Mouse (Mus musculus) liver, embryonic 11.5 days (tissue): ENCODE measurements around the gene Ltbp4. TPM values are rescaled to one million over a fixed set of nuclear protein-coding genes. Genes with fewer than 3 reads are reported as not detected.

ENCODE experiments used
- ATAC-seq: fragments of 200-750 bp; cut with Nextera tagmentation; replicated peaks from 2 replicates; pipeline ENCODE4 v1.8.0; 2017; ENCODE audit warnings: moderate number of reproducible peaks, mild to moderate bottlenecking, moderate TSS enrichment, moderate library complexity; ENCODE audit not compliant: low FRiP score
- DNase-seq: peaks from one replicate; pipeline ENCODE4 v3.0.0-alpha.2; 2017; ENCODE audit warnings: low spot score
- H3K27ac ChIP-seq: fragments of 300-500 bp; sonication (generic); 2 replicates; pipeline ENCODE4 v1.5.1; 2014; ENCODE audit warnings: mild to moderate bottlenecking, low read depth, low read length, control low read depth
- H3K27me3 ChIP-seq: fragments of 300-500 bp; sonication (generic); replicated peaks from 2 replicates; pipeline ENCODE4 v1.6.1; 2014; ENCODE audit warnings: low read length, mixed read lengths; ENCODE audit not compliant: control insufficient read depth, insufficient read depth
- H3K36me3 ChIP-seq: fragments of 300-500 bp; sonication (generic); 2 replicates; pipeline ENCODE4 v1.6.1; 2014; ENCODE audit warnings: mild to moderate bottlenecking, low read length, moderate library complexity, mixed read lengths; ENCODE audit not compliant: control insufficient read depth, insufficient read depth
- H3K4me1 ChIP-seq: fragments of 300-500 bp; sonication (generic); replicated peaks from 2 replicates; pipeline ENCODE4 v1.6.1; 2014; ENCODE audit warnings: low read length, mixed read lengths; ENCODE audit not compliant: control insufficient read depth, insufficient read depth
- H3K4me2 ChIP-seq: fragments of 300-500 bp; sonication (generic); 2 replicates; pipeline ENCODE4 v1.6.1; 2014; ENCODE audit warnings: mild to moderate bottlenecking, control low read depth, moderate library complexity
- H3K4me3 ChIP-seq: fragments of 300-500 bp; sonication (generic); 2 replicates; pipeline ENCODE4 v1.5.1; 2014; ENCODE audit warnings: low read depth, low read length, control low read depth
- H3K9ac ChIP-seq: fragments of 300-500 bp; sonication (generic); 2 replicates; pipeline ENCODE4 v1.6.1; 2014; ENCODE audit warnings: low read depth, low read length, control low read depth
- H3K9me3 ChIP-seq: fragments of 300-500 bp; sonication (generic); 2 replicates; pipeline ENCODE4 v1.6.1; 2016; ENCODE audit warnings: low read length, inconsistent platforms, mixed read lengths; ENCODE audit not compliant: control insufficient read depth
- WGBS: fragments of 180-500 bp; shearing (Covaris S2); extraction: QIAGEN DNeasy Blood & Tissue Kit; methylation state at CpG from one replicate; pipeline ENCODE4 v1.1.7; 2014; 5-methylcytosine and 5-hydroxymethylcytosine counted together
- polyA plus RNA-seq: library from polyadenylated mRNA; unstranded; fragments of >200 nt; fragmentation: Nextera tagmentation; extraction: Ambion mirVana; gene quantifications from 2 replicates; pipeline ENCODE4 v1.2.1, GENCODE M21; 2014

Ltbp4 gene
- polyA plus RNA-seq, 1 experiment from 2014 or later = 10.2 TPM

- 69% methylated on average over 2 of the region's 2 CpGs for WGBS
- DNase-seq = no peak
- no peak for ATAC-seq
- no peak overlapping the region for H3K4me3 ChIP-seq
- no peak overlapping the region for H3K27ac ChIP-seq
- peaks cover 14% of the 10 kb centered on the region for H3K27me3 ChIP-seq
- H3K9me3 ChIP-seq = 0 out of 2 replicates have a peak, but pooled peaks cover 2% of the 10 kb centered on the region
- peaks cover 32% of the 10 kb centered on the region for H3K4me1 ChIP-seq
- no peak overlapping the region for H3K4me2 ChIP-seq
- H3K36me3 ChIP-seq = no peaks in the 10 kb centered on the region
- no peak overlapping the region for H3K9ac ChIP-seq
Measured at GRCm38 (mm10) chr7:27359162-27359561, 21.7 kb upstream of the Ltbp4 start.

DNA sequence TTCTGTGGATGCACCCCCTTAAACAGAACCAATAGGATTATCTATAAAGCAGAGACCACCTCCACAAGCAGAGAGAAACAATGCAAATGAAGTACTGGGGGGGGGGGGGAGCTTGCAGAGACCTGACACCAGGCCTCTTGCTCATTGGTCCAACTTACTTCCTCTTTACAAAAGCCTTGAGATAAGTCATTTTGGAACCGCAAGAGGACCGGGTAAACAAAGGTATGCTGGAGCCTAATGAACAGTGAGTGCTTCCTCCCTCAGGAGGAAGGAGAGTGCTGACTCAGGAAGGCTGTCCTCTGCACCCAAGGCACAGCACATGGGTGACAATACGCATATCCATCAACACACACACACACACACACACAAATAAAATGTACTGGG is 20.1 kb upstream of the Ltbp4 start:
- Histone ChIP-seq H3K27me3 (no peaks in the 10 kb centered on the region), H3K9me3 (0 out of 2 replicates have a peak, but pooled peaks cover 2% of the 10 kb centered on the region), H3K4me2 (peak overlapping the region; percentile 69), H3K4me3 (peak overlapping the region; percentile 73), H3K27ac (peak overlapping the region; percentile 82), H3K36me3 (no peaks in the 10 kb centered on the region), H3K4me1 (peaks cover 34% of the 10 kb centered on the region), H3K9ac (peak overlapping the region; percentile 57)
- WGBS = 15% methylated on average over 3 of the region's 3 CpGs
- ATAC-seq (no peak), DNase-seq (no peak)

DNA sequence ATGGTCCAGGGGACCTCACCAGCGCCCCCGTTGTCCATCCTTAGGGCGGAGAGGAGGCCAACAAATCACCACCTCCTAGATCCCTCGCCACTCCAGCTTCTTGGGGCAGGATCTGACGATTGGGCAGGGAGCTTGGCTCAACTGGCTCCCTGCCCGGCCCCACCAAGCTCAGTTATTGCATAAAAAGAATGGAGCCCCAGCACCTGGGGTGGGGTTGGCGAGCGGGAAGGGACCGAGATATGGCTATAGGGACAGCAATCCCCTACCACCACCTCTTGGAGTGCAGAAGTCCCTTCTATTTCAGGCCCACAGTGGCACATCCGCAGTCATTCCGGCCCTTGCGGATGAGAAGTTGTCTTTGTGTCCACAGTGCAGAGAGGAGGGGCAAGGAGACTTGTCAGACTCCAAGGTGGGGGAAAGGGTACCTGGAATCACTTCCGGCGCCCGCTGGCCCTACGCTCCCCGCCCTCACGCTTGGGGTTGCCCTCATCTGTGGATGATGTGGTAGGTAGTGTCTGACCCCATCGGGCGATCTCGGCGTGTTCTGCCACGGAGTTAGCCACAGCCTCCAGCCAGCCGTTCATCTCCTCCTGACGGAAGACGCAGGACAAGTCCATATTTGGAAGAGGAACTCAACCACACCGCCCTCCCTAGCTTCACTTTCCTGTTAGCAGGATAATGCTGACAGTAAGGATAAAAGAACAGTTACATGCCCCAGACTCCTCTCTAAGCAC is 19.5 kb upstream of the Ltbp4 start, which contains the start of gene Gm20479:
TSS of gene Gm20479 (minus strand) at position 559 of the 734 bp plus-strand sequence.
- H3K4me1 ChIP-seq = peaks cover 33% of the 10 kb centered on the region
- DNase-seq (peak; percentile 74), ATAC-seq (no peak)
- H3K9ac ChIP-seq = peak within 1 kb of the TSS; percentile 57
- H3K36me3 ChIP-seq = no peaks in the 10 kb centered on the region
- 0 out of 2 replicates have a peak, but pooled peaks cover 2% of the 10 kb centered on the region for H3K9me3 ChIP-seq
- H3K27ac ChIP-seq = peak within 1 kb of the TSS; percentile 82
- H3K4me3 ChIP-seq = peak within 1 kb of the TSS; percentile 73
- WGBS = 3% methylated on average over 27 of the region's 27 CpGs
- H3K27me3 ChIP-seq = no peaks in the 10 kb centered on the region
- peak within 1 kb of the TSS; percentile 69 for H3K4me2 ChIP-seq

- Histone ChIP-seq H3K9ac (peak overlapping the region; percentile 57), H3K4me1 (peaks cover 28% of the 10 kb centered on the region), H3K4me2 (peak overlapping the region; percentile 69), H3K36me3 (peaks cover 4% of the 10 kb centered on the region), H3K27ac (peak overlapping the region; percentile 82; the same call in 1 of the 2 replicates), H3K27me3 (no peaks in the 10 kb centered on the region), H3K9me3 (0 out of 2 replicates have a peak, but pooled peaks cover 2% of the 10 kb centered on the region), H3K4me3 (peak overlapping the region; percentile 73)
- ATAC-seq (peak; percentile 34), DNase-seq (no peak)
- WGBS = 2% methylated on average over 16 of the region's 16 CpGs
Measured at GRCm38 (mm10) chr7:27356248-27356647, 18.8 kb upstream of the Ltbp4 start.

GRCm38 (mm10) chr7:27355745-27356240 is 18.3 kb upstream of the Ltbp4 start, which contains the start of gene Shkbp1:
Shkbp1 (minus strand) TSS chr7:27356019.
- Histone ChIP-seq H3K36me3 (peaks cover 4% of the 10 kb centered on the region), H3K27me3 (no peaks in the 10 kb centered on the region), H3K4me2 (peak within 1 kb of the TSS; percentile 69), H3K4me3 (peak within 1 kb of the TSS; percentile 73), H3K4me1 (peaks cover 24% of the 10 kb centered on the region), H3K9me3 (0 out of 2 replicates have a peak, but pooled peaks cover 2% of the 10 kb centered on the region), H3K9ac (peak within 1 kb of the TSS; percentile 57), H3K27ac (peak within 1 kb of the TSS; percentile 82)
- peak; percentile 88 for DNase-seq
- under 1% methylated on average over 34 of the region's 34 CpGs for WGBS
- ATAC-seq = peak; percentile 90

DNA sequence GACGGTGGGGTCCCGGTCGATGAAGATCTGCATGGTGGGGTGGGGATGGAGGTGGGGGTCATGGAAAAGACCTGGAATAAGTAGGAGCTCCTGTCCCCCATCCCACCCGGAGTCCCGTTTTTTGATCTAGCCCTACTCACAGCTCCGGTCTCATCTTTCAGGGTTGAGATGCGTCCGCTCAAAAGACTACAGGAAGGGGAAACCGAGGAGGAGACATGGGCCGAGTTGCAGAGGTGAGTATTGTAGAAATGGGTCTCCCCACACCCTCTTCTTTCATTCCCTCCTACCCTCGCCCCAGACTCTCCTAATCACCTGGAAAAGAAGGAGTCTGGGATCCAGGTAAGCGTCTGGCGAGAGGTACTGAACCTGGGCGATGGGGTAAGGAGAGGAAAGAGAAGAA is 17.8 kb upstream of the Ltbp4 start:
- WGBS = 8% methylated on average over 14 of the region's 14 CpGs
- Histone ChIP-seq H3K9me3 (0 out of 2 replicates have a peak, but pooled peaks cover 2% of the 10 kb centered on the region), H3K9ac (peak overlapping the region; percentile 57), H3K27ac (peak overlapping the region; percentile 82), H3K36me3 (peaks cover 6% of the 10 kb centered on the region), H3K4me2 (peak overlapping the region; percentile 69), H3K27me3 (no peaks in the 10 kb centered on the region), H3K4me1 (peaks cover 23% of the 10 kb centered on the region), H3K4me3 (peak overlapping the region; percentile 73)
- ATAC-seq (no peak), DNase-seq (no peak)

- peak overlapping the region; percentile 69 for H3K4me2 ChIP-seq
- DNase-seq (no peak), ATAC-seq (peak; percentile 60)
- H3K27ac ChIP-seq = peak overlapping the region; percentile 82
- H3K9ac ChIP-seq = peak overlapping the region; percentile 36
- no peaks in the 10 kb centered on the region for H3K27me3 ChIP-seq
- H3K4me3 ChIP-seq = peak overlapping the region; percentile 73
- peaks cover 23% of the 10 kb centered on the region for H3K4me1 ChIP-seq
- H3K36me3 ChIP-seq = peaks cover 6% of the 10 kb centered on the region
- H3K9me3 ChIP-seq = 0 out of 2 replicates have a peak, but pooled peaks cover 2% of the 10 kb centered on the region
- WGBS = 25% methylated on average over 4 of the region's 4 CpGs
Measured at GRCm38 (mm10) chr7:27354783-27355182, 17.3 kb upstream of the Ltbp4 start.

GRCm38 (mm10) chr7:27354144-27354543 is 16.7 kb upstream of the Ltbp4 start:
- Histone ChIP-seq H3K9ac (no peak overlapping the region; the same call in 1 of the 2 replicates), H3K4me1 (peaks cover 23% of the 10 kb centered on the region), H3K4me2 (peak overlapping the region; percentile 69), H3K9me3 (0 out of 2 replicates have a peak, but pooled peaks cover under 1% of the 10 kb centered on the region), H3K27me3 (no peaks in the 10 kb centered on the region), H3K27ac (peak overlapping the region; percentile 74), H3K4me3 (peak overlapping the region; percentile 73), H3K36me3 (peaks cover 6% of the 10 kb centered on the region)
- WGBS = 23% methylated on average over 6 of the region's 6 CpGs
- no peak for DNase-seq
- 0 out of 2 replicates have a peak, but pooled peaks have one; percentile 35 for ATAC-seq
